Mouse (Mus musculus): ENCODE results near the gene Sgcg. TPM values are rescaled to one million over a fixed set of nuclear protein-coding genes. Genes with fewer than 3 reads are reported as not detected.

Sgcg gene
- polyA plus RNA-seq, 1 experiment from 2014 or later: 0.33 TPM

DNA sequence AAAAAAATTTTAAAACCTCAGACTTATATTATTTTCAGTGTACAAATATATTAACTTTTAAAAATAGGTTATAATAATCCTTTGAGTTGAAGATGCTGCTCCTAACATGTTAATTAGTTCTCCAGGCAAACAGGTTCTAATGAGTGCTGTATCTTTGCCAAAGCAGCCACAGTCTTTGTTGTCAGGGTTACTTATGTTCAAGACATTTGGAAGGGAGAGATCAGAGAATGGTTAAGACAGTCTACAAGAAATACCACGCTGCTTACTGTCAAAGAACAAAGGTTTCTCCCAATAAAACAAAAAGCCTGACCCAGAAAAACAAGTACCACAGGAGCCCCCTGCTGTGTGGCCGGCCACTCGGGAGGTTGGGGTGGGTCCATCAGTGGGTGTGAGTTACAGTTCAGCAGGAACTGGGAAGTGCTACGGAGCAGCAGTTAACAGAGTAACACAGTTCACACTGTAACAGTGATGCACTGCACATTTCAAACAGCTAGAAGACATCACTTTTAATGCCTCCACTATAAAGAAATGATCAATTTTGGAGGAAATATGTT lies 21.1 kb downstream of the Sgcg start:
- ATAC-seq (ENCODE audit: low FRiP score) (no peak), DNase-seq (ENCODE audit: low spot score) (no peak)
- Histone ChIP-seq H3K27ac (no peak overlapping the region), H3K4me1 (replicated peaks; ENCODE audit: control insufficient read depth, insufficient read depth, low read length) (no peaks in the 10 kb centered on the region), H3K4me2 (replicated peaks) (no peak overlapping the region), H3K9ac (no peak overlapping the region), H3K9me3 (ENCODE audit: control insufficient read depth, low read length) (no peaks in the 10 kb centered on the region), H3K27me3 (ENCODE audit: control insufficient read depth, insufficient read depth, low read length) (no peaks in the 10 kb centered on the region), H3K4me3 (replicated peaks; ENCODE audit: low read length) (no peak overlapping the region), H3K36me3 (replicated peaks; ENCODE audit: control insufficient read depth, insufficient read depth) (no peaks in the 10 kb centered on the region)
- WGBS: 27% methylated on average over 4 of the region's 4 CpGs

DNA sequence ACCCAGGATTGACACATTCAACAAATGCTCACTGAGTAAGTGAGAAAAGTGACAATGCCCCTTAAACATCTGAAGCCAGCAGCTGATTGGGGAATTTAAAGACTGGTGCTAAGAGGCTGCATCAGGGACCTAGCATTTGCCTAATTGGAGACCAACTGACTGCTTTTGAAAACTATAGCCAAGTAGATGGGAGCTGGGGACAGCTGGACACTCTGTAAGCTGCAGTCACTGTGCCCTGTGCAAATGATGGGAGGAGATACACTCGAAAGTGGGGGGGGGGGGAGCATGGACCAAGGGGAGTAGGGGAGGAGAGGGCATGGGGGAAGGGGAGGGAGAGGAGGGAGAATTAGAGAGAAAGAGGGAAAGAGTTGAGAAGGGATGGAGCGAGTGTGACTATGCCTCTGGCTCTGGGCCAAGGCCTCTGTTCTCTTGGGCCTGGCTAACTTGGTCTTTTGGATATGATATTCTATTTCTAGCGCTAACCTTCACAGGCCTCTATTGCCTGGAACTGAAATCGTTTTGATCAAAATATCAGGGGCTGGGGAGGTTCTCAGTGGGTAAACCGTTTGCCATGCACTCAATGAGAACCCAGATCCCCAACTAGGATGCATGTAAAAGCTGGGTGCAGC lies 22.3 kb downstream of the Sgcg start:
- no peaks in the 10 kb centered on the region for H3K9me3 ChIP-seq (ENCODE audit: control insufficient read depth, low read length)
- H3K9ac ChIP-seq: no peak overlapping the region
- H3K27me3 ChIP-seq (ENCODE audit: control insufficient read depth, insufficient read depth, low read length): no peaks in the 10 kb centered on the region
- no peak overlapping the region for H3K4me3 ChIP-seq (replicated peaks; ENCODE audit: low read length)
- H3K36me3 ChIP-seq (replicated peaks; ENCODE audit: control insufficient read depth, insufficient read depth): no peaks in the 10 kb centered on the region
- 58% methylated on average over 5 of the region's 5 CpGs for WGBS
- H3K27ac ChIP-seq: no peak overlapping the region
- no peak overlapping the region for H3K4me2 ChIP-seq (replicated peaks)
- ATAC-seq (ENCODE audit: low FRiP score) (no peak), DNase-seq (ENCODE audit: low spot score) (no peak)
- H3K4me1 ChIP-seq (replicated peaks; ENCODE audit: control insufficient read depth, insufficient read depth, low read length): no peaks in the 10 kb centered on the region

DNA sequence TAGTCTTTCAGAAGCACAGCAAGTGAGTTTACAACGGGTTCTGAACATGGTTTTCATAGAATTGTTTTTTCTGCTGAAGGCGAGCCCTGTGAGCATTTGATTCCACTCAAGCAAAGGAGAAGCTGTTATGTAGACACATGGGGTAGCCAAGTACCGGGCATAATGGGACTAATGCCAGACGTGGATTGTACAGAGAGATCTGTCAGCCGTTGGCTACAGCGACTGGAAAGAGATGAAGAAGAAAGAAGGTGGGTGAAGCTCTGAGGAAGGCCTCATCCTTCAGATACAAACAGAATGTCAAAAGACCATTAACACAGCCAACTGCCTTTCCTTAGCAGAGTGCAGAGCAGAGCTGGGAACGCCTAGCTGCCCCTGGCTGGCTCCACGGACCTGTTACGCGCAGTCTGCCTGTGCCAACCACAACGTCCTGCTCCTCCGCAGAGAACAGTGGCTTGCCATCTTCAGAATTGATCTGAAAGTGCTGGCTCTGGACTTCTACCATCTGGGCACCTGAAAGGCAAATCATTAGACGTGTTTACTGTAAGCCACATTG lies 26.2 kb downstream of the Sgcg start:
- Histone ChIP-seq H3K27me3 (ENCODE audit: control insufficient read depth, insufficient read depth, low read length) (no peaks in the 10 kb centered on the region), H3K36me3 (replicated peaks; ENCODE audit: control insufficient read depth, insufficient read depth) (no peaks in the 10 kb centered on the region), H3K4me1 (replicated peaks; ENCODE audit: control insufficient read depth, insufficient read depth, low read length) (no peaks in the 10 kb centered on the region), H3K9ac (no peak overlapping the region), H3K9me3 (ENCODE audit: control insufficient read depth, low read length) (no peaks in the 10 kb centered on the region), H3K27ac (no peak overlapping the region), H3K4me3 (replicated peaks; ENCODE audit: low read length) (no peak overlapping the region), H3K4me2 (replicated peaks) (no peak overlapping the region)
- no peak for ATAC-seq (ENCODE audit: low FRiP score)
- no peak for DNase-seq (ENCODE audit: low spot score)
- 88% methylated on average over 13 of the region's 13 CpGs for WGBS

DNA sequence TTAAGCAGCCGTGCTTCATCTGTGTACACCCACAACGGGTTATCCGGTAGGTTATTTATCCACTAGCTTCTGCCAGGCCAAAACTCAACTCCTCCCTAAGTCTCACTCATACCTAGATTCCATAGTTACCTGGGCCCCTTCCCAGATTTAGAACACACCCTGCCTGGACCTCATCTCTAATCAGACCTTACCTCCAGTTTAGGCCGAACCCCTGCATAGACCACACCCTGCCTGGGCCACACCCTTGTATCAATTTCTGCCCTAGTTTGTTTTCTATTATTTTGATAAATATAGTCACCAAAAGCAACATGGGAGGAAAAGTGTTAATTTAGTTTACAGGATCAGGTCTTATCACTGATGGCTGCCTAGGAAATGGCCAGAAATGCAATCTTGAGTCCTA lies 28.1 kb downstream of the Sgcg start:
- Histone ChIP-seq H3K27ac (no peak overlapping the region), H3K27me3 (ENCODE audit: control insufficient read depth, insufficient read depth, low read length) (no peaks in the 10 kb centered on the region), H3K4me3 (replicated peaks; ENCODE audit: low read length) (no peak overlapping the region), H3K36me3 (replicated peaks; ENCODE audit: control insufficient read depth, insufficient read depth) (no peaks in the 10 kb centered on the region), H3K9ac (no peak overlapping the region), H3K9me3 (ENCODE audit: control insufficient read depth, low read length) (no peaks in the 10 kb centered on the region), H3K4me2 (replicated peaks) (no peak overlapping the region), H3K4me1 (replicated peaks; ENCODE audit: control insufficient read depth, insufficient read depth, low read length) (no peaks in the 10 kb centered on the region)
- DNase-seq (ENCODE audit: low spot score) (no peak), ATAC-seq (ENCODE audit: low FRiP score) (no peak)
- 92% methylated on average over 4 of the region's 4 CpGs for WGBS

DNA sequence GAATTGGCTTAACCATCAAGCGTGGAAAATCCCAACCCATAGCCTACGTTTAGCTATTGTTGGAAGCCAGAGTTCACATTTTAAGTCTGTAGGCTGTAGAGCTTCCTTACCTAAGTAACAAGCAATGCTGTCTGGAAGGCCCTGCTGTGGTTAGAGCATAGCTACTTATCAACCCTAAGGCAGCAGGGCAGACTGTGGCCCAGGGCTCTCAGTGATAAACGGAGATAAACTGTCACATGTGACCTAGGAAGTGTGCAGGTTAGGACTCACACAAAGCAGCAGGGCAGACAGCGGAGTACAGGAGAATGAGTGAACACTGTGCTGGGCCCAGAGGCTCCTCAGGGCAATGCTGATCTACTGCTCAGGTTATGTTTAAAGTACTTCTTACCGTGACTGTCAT lies 28.5 kb downstream of the Sgcg start:
- no peaks in the 10 kb centered on the region for H3K27me3 ChIP-seq (ENCODE audit: control insufficient read depth, insufficient read depth, low read length)
- H3K9me3 ChIP-seq (ENCODE audit: control insufficient read depth, low read length): no peaks in the 10 kb centered on the region
- no peak overlapping the region for H3K27ac ChIP-seq
- no peak overlapping the region for H3K4me3 ChIP-seq (replicated peaks; ENCODE audit: low read length)
- no peak overlapping the region for H3K4me2 ChIP-seq (replicated peaks)
- no peak overlapping the region for H3K9ac ChIP-seq
- H3K36me3 ChIP-seq (replicated peaks; ENCODE audit: control insufficient read depth, insufficient read depth): no peaks in the 10 kb centered on the region
- WGBS: 88% methylated on average over 5 of the region's 5 CpGs
- H3K4me1 ChIP-seq (replicated peaks; ENCODE audit: control insufficient read depth, insufficient read depth, low read length): no peaks in the 10 kb centered on the region
- ATAC-seq (ENCODE audit: low FRiP score): no peak
- DNase-seq (ENCODE audit: low spot score): no peak

DNA sequence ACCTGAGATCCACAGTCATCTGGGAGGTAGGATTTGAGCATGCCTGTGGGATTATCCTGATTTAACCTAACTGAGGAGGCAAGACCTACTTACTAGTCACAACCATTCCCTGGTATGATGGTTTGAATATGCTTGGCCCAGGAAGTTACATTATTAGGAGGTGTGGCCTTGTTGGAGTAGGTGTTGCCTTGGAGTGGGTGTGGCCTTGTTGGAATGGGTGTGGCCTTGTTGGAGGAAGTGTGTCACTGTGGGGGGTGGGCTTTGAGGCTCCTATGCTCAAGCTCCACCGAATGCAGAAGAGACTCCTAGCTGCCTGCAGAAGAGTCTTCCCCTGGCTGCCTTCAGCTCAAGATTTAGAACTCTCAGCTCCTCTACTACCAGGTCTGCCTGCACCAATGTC lies 32.1 kb downstream of the Sgcg start:
- WGBS: 79% methylated on average over 1 of the region's 1 CpGs
- Histone ChIP-seq H3K4me3 (replicated peaks; ENCODE audit: low read length) (no peak overlapping the region), H3K4me2 (replicated peaks) (no peak overlapping the region), H3K27ac (no peak overlapping the region), H3K9me3 (ENCODE audit: control insufficient read depth, low read length) (no peaks in the 10 kb centered on the region), H3K36me3 (replicated peaks; ENCODE audit: control insufficient read depth, insufficient read depth) (no peaks in the 10 kb centered on the region), H3K4me1 (replicated peaks; ENCODE audit: control insufficient read depth, insufficient read depth, low read length) (no peaks in the 10 kb centered on the region), H3K27me3 (ENCODE audit: control insufficient read depth, insufficient read depth, low read length) (no peaks in the 10 kb centered on the region), H3K9ac (no peak overlapping the region)
- ATAC-seq (ENCODE audit: low FRiP score) (no peak), DNase-seq (ENCODE audit: low spot score) (no peak)

DNA sequence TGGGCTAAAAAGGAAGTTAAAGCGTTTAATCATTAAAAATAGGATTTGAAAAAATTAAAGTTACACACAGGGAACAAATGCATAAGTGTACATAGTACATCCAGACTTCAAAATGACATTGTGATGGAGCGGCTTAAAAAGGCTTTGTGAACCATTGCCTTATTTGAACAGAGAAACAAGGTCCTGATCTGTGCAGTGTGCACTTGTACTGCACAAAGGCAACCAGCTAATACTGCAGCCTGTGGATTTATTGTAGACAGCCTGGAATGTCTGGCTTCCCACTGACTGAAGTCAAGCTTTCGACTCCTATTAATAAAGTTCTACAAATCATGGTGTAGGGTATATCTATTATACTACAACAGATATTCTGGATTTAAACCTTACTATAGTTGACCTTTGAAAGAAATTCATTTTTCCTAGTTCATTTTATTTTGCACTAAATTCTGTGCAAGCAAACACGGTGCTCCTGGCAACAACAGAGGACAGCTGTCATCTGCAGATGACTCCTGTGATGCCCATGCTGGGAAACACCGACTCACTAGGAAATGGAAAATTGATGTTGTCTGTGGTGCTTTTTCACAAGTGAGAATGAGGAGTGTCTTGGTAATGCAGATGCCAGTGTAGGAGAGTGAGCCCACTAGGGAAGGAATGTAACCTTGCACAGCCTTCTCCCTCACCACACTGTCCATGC lies 33.8 kb downstream of the Sgcg start:
- Histone ChIP-seq H3K9ac (no peak overlapping the region), H3K9me3 (ENCODE audit: control insufficient read depth, low read length) (no peaks in the 10 kb centered on the region), H3K36me3 (replicated peaks; ENCODE audit: control insufficient read depth, insufficient read depth) (no peaks in the 10 kb centered on the region), H3K4me2 (replicated peaks) (no peak overlapping the region), H3K4me3 (replicated peaks; ENCODE audit: low read length) (no peak overlapping the region), H3K27me3 (ENCODE audit: control insufficient read depth, insufficient read depth, low read length) (no peaks in the 10 kb centered on the region), H3K27ac (no peak overlapping the region), H3K4me1 (replicated peaks; ENCODE audit: control insufficient read depth, insufficient read depth, low read length) (no peaks in the 10 kb centered on the region)
- no peak for DNase-seq (ENCODE audit: low spot score)
- no peak for ATAC-seq (ENCODE audit: low FRiP score)
- 80% methylated on average over 5 of the region's 5 CpGs for WGBS

DNA sequence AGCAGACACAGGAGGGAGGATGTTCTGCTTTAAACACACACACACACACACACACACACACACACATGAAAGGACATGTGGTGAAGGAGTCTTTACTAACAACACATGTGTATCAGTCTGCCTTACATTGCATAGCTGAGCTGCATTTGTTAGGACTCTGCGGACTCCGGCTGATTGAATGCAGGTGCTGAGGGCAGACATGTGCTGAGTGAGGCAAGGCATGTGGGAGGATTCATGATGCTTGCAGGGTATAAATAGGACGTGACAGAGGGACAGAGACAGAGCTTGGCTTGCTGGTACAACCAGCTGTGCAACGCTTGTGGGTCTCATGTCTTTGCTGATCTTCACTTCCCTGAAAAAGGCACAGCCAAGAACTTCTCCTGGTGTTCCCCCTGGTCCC lies 34.5 kb downstream of the Sgcg start:
- no peak for ATAC-seq (ENCODE audit: low FRiP score)
- Histone ChIP-seq H3K4me3 (replicated peaks; ENCODE audit: low read length) (no peak overlapping the region), H3K27me3 (ENCODE audit: control insufficient read depth, insufficient read depth, low read length) (no peaks in the 10 kb centered on the region), H3K9ac (no peak overlapping the region), H3K4me2 (replicated peaks) (no peak overlapping the region), H3K9me3 (ENCODE audit: control insufficient read depth, low read length) (no peaks in the 10 kb centered on the region), H3K4me1 (replicated peaks; ENCODE audit: control insufficient read depth, insufficient read depth, low read length) (no peaks in the 10 kb centered on the region), H3K27ac (no peak overlapping the region), H3K36me3 (replicated peaks; ENCODE audit: control insufficient read depth, insufficient read depth) (no peaks in the 10 kb centered on the region)
- DNase-seq (ENCODE audit: low spot score): no peak
- 78% methylated on average over 4 of the region's 4 CpGs for WGBS

DNA sequence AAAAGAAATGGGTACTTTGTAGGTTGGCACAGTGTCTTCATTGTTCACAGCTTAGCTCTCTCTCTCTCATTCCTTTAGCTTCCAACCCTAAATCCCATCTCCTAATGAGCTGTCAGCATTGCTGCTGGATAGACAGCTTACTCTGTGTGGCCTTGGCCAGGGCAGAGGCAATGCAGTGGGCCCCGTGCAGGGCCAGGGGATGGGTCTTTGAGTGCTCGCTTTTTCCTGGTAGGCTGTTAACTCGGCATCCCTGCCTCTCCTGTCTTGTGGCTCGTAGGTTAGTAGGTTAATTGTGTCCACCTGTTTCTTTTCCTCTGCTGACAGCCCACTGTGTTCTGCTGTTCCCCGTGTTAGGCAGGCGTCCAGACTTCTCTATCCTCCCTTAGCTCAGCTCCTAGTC lies 35.8 kb downstream of the Sgcg start:
- DNase-seq (ENCODE audit: low spot score) (no peak), ATAC-seq (ENCODE audit: low FRiP score) (no peak)
- no peaks in the 10 kb centered on the region for H3K36me3 ChIP-seq (replicated peaks; ENCODE audit: control insufficient read depth, insufficient read depth)
- no peaks in the 10 kb centered on the region for H3K4me1 ChIP-seq (replicated peaks; ENCODE audit: control insufficient read depth, insufficient read depth, low read length)
- no peak overlapping the region for H3K4me2 ChIP-seq (replicated peaks)
- H3K27me3 ChIP-seq (ENCODE audit: control insufficient read depth, insufficient read depth, low read length): no peaks in the 10 kb centered on the region
- no peak overlapping the region for H3K9ac ChIP-seq
- H3K4me3 ChIP-seq (replicated peaks; ENCODE audit: low read length): no peak overlapping the region
- WGBS: 74% methylated on average over 6 of the region's 6 CpGs
- no peaks in the 10 kb centered on the region for H3K9me3 ChIP-seq (ENCODE audit: control insufficient read depth, low read length)
- H3K27ac ChIP-seq: no peak overlapping the region

Data from hindbrain, embryonic 14.5 days (tissue).